Mouse (Mus musculus) forelimb bud, embryonic 11.5 days (tissue): Measurements from ENCODE around the gene Slc39a1.

ENCODE experiments used
- DNase-seq: peaks from one replicate; pipeline ENCODE4 v3.0.0-alpha.2; 2012; ENCODE audit warnings: low read depth, low spot score

Slc39a1 gene

DNA sequence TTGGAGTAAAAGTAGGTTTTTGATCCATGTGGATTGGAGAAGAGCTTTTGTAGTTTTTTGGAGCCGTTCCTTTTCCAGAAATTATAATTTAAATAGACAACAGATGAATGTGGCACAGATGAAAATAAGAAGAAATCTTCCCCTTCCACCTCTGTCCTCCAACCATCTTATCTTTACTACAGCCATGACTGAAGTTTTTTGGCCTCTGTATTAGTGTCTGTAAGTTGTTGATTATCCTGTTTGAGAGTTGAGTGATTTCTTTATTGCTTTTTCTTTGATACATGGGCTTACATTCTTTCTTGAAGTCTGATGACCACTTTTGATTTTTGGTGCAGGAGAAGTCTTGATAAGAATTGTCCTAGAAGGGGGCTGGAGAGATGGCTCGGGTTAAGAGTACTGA is 46.7 kb downstream of the Slc39a1 start:
- no peak for DNase-seq
